In the genomic region with DNA sequence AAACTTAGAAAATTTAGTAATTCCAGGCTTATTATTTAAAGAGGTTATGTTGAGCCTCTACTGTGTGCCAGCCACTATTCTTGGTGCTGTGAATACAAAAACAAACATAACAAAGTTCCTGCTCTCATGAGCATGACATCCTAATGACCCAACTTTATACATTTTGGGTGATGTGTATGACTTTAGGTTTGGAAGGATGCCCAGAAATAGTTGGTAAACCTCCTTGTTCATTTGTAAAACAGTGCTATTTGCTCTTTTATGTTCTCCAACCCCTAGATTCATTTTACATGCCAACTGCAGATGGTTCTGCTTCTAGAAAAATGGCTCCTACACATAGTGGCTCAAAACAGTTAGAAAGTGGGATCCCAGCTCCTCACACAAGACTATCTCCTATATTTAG, we compare ENCODE assay signal across 25 mouse cellular contexts.
"Had no signal": no experiment of that assay in that cellular context is flagged by ENCODE, and none has a peak within 500 bp of the region (broad histone marks: within the 10 kb centered on the region; RNA-seq: fewer than 3 reads in every experiment).

No protein-coding gene starts in this region.

- ATAC-seq: hindbrain, postnatal 0 days; intestine, embryonic 16.5 days; liver, embryonic 12.5 days had no signal

- H3K27ac ChIP-seq: heart, adult 2 months; heart, embryonic 13.5 days; heart, embryonic 15.5 days; hindbrain, embryonic 13.5 days; hindbrain, embryonic 15.5 days; hindbrain, postnatal 0 days; layer of hippocampus, adult 2 months; left cerebral cortex, adult 2 months; limb, embryonic 13.5 days; limb, embryonic 15.5 days; liver, embryonic 12.5 days; liver, embryonic 14.5 days had no signal

- H3K4me2 ChIP-seq: heart, embryonic 11.5 days; heart, embryonic 13.5 days; heart, embryonic 15.5 days; hindbrain, embryonic 13.5 days; hindbrain, embryonic 15.5 days; limb, embryonic 13.5 days; limb, embryonic 15.5 days; liver, embryonic 12.5 days had no signal

- H3K4me1 ChIP-seq: heart, embryonic 15.5 days; hindbrain, embryonic 13.5 days; hindbrain, embryonic 15.5 days; limb, embryonic 13.5 days; limb, embryonic 15.5 days; liver, embryonic 12.5 days had no signal

- H3K9ac ChIP-seq: heart, embryonic 13.5 days; heart, embryonic 15.5 days; hindbrain, embryonic 13.5 days; hindbrain, embryonic 15.5 days; limb, embryonic 13.5 days; limb, embryonic 15.5 days; liver, embryonic 12.5 days; liver, embryonic 14.5 days had no signal

- H3K36me3 ChIP-seq: heart, embryonic 13.5 days; heart, embryonic 15.5 days; hindbrain, embryonic 13.5 days; hindbrain, embryonic 15.5 days; limb, embryonic 13.5 days; limb, embryonic 15.5 days; liver, embryonic 12.5 days had no signal

- H3K9me3 ChIP-seq: heart, embryonic 13.5 days; heart, embryonic 15.5 days; hindbrain, embryonic 13.5 days; hindbrain, embryonic 15.5 days; limb, embryonic 13.5 days; limb, embryonic 15.5 days; liver, embryonic 12.5 days had no signal

- DNase-seq: gastrocnemius, postnatal 14 days; gastrocnemius, postnatal 36 days; heart, adult 11 months; heart, adult 2 months; heart, postnatal 14 days; heart, postnatal 36 days; kidney, adult 18-20 months; kidney, adult 8-10 months; kidney, postnatal 10 days; kidney, postnatal 25 days; kidney, postnatal 4 days; left cerebral cortex, postnatal 4 days had no signal

- H3K4me3 ChIP-seq: heart, adult 2 months; heart, embryonic 13.5 days; heart, embryonic 15.5 days; hindbrain, embryonic 13.5 days; hindbrain, embryonic 15.5 days; layer of hippocampus, adult 2 months; left cerebral cortex, adult 2 months; limb, embryonic 13.5 days; limb, embryonic 15.5 days; liver, embryonic 12.5 days had no signal

- H3K27me3 ChIP-seq: heart, embryonic 13.5 days; heart, embryonic 15.5 days; hindbrain, embryonic 13.5 days; hindbrain, embryonic 15.5 days; limb, embryonic 13.5 days; liver, embryonic 12.5 days had no signal
